Mouse (Mus musculus): ENCODE data around the gene Memo1.
A peak's percentile ranks its signal among the peaks of the same experiment; 100 is the strongest.

GRCm38 (mm10) chr17:74338225-74338931 is 43.1 kb upstream of the Memo1 start:
- no peak for TF ChIP-seq ZNF384 (IDR thresholded peaks at IDR 0.05; ENCODE audit: low read depth, low read length)
- TF ChIP-seq ZC3H11A (IDR thresholded peaks at IDR 0.05; ENCODE audit: borderline replicate concordance, low read depth, low read length): no peak
- TF ChIP-seq HCFC1 (IDR thresholded peaks at IDR 0.05; ENCODE audit: borderline replicate concordance, insufficient read depth, low read length): 0 out of 2 replicates have a peak, but pooled peaks have one; percentile 32

Data from ES-E14 (cell line).